Mouse (Mus musculus): Measurements from ENCODE around the gene Catspere2. TPM values are rescaled to one million over a fixed set of nuclear protein-coding genes. Genes with fewer than 3 reads are reported as not detected.
A peak's percentile ranks its signal among the peaks of the same experiment; 100 is the strongest.
"Not testable (repeated sequence)": the region's sequence is repeated elsewhere in the genome, so short reads cannot be mapped to it uniquely, and the experiment has no call there.

Catspere2 gene
- polyA plus RNA-seq (2012; fragmentation: generic; extraction: Trizol), result 0.05 TPM
- long read RNA-seq, experiment 1, result 0 reads
- long read RNA-seq, experiment 2, partial matches to known transcripts, result 0 of 2 reads
- long read RNA-seq, experiment 2, other reads (novel, unspliced or antisense), result 2 of 2 reads

DNA sequence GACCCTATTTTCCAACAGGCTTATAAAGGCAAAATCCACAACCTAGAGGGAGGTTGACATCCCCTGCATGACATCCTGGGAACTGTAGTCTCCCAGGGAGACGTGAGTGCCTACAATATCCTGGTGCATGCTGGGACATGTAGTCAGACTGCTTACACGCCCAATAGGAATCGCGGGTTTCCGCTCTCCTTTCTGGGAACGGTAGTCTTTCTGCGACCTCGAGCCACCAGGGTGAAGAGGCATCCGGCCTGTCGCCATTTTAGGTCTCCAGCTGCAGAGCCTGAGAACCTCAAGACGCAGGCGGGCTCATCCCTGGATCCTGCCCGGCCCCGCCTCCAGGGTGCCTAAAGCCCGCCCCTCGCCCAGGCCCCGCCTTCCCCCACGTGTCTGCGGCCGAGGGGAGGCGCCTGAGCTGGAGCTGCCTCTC, at the start of gene Catspere2:
Gene Catspere2 (plus strand): TSS at position 400 of the 427 bp plus-strand sequence.
- not testable (repeated sequence) for H3K27me3 ChIP-seq (ENCODE audit: control insufficient read depth, insufficient read depth, insufficient read length); H3K79me3 ChIP-seq (ENCODE audit: low read depth); H3K79me2 ChIP-seq (ENCODE audit: control insufficient read depth, insufficient read depth); H3K36me3 ChIP-seq (ENCODE audit: control insufficient read depth, insufficient read depth)
- Histone ChIP-seq H3ac (ENCODE audit: control insufficient read depth, insufficient read length, low read depth) (peak within 1 kb of the TSS; percentile 38), H3K4me3 (ENCODE audit: insufficient read depth, poor library complexity, severe bottlenecking) (peak within 1 kb of the TSS; percentile 32)

DNA sequence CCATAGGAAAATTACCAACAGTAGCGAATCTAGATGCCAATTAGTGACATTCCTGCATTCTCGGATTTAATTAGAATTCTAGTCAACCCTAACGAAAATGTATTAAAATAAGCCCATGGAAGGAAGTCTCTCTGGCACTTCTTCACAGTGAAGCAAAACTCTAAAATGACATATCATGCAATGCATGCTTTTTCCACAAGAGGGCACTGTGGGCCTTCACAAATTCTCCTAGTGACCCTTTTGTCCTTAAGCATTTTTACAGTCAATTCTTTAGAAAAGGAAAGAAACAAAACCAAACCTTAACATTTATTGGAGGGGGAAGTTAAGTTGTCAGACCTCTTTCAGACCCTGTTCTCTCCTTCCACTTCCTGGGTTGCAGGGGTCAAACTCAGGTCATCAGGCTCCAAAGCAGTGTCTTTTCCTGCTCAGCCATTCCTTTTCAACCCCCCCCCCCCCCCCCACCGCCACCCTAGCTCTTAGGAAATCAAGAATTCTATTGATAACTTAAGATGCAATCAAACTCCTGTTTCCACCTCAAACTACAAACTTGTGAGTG, 42.7 kb upstream of the Catspere2 start:
- not testable (repeated sequence) for H3ac ChIP-seq (ENCODE audit: control insufficient read depth, insufficient read length, low read depth); H3K79me3 ChIP-seq (ENCODE audit: low read depth); H3K4me3 ChIP-seq (ENCODE audit: insufficient read depth, poor library complexity, severe bottlenecking); H3K36me3 ChIP-seq (ENCODE audit: control insufficient read depth, insufficient read depth); H3K27me3 ChIP-seq (ENCODE audit: control insufficient read depth, insufficient read depth, insufficient read length); H3K79me2 ChIP-seq (ENCODE audit: control insufficient read depth, insufficient read depth)

DNA sequence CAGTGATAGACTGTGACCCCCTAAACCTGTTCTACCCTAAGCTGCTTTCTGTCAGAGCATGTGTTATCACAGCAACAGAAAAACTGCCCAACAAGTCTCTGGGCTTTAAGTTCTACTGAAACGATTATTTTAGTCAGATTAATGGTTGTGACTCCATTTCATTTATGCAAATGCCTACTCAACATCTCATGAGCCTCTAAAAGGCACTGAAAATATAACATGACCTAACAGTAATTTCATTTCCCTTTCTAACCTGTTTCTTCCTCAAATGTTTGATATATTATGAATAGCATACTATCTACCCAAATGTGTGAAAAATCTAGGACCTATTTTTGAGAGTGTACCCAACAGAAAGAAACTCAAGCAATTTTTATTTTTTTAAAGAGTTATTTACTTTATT, 1.9 kb upstream of the Catspere2 start:
- Histone ChIP-seq H3ac (ENCODE audit: control insufficient read depth, insufficient read length, low read depth) (no peak overlapping the region), H3K36me3 (ENCODE audit: control insufficient read depth, insufficient read depth) (no peaks in the 10 kb centered on the region), H3K79me3 (ENCODE audit: low read depth) (no peaks in the 10 kb centered on the region), H3K4me3 (ENCODE audit: insufficient read depth, poor library complexity, severe bottlenecking) (no peak overlapping the region), H3K79me2 (ENCODE audit: control insufficient read depth, insufficient read depth) (no peaks in the 10 kb centered on the region), H3K27me3 (ENCODE audit: control insufficient read depth, insufficient read depth, insufficient read length) (no peaks in the 10 kb centered on the region)
- no peak for TF ChIP-seq CEBPB (IDR thresholded peaks at IDR 0.05; ENCODE audit: low read depth)
- TF ChIP-seq MAX (IDR thresholded peaks at IDR 0.05), result no peak
- no peak for TF ChIP-seq MYOD1 (IDR thresholded peaks at IDR 0.05; ENCODE audit: control insufficient read depth, insufficient read length, low read depth)
- no peak for TF ChIP-seq FOSL1 (IDR thresholded peaks at IDR 0.05; ENCODE audit: insufficient read depth, low read length, poor library complexity, severe bottlenecking)
- TF ChIP-seq USF1 (IDR thresholded peaks at IDR 0.05; ENCODE audit: low read depth), result no peak
- TF ChIP-seq MYOG (IDR thresholded peaks at IDR 0.05; ENCODE audit: control insufficient read depth, extremely low read depth, insufficient read length), result no peak
- no peak for TF ChIP-seq CTCF (IDR thresholded peaks at IDR 0.05; ENCODE audit: control insufficient read depth, insufficient read depth, insufficient read length)

DNA sequence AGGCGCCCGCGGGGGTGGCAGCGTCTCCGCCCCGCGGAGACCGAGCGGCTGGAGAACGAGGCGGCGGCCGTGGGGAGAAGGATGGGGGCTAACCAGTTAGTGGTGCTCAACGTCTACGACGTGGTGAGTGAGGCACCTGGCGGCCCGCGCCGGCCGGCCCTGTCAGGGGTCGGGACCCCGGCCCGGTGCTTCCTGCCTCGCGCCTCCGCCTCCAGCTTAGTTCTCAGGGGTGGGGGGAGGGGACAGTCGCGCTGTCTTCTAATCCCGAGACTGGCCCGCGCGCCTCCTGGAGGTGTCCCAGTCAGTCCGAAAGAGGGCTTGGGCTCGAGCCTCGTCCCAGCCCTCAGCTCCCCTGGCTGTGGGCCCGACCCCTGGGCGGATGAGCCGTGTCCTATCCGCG, 359 bp downstream of the Catspere2 start:
- Histone ChIP-seq H3K4me3 (ENCODE audit: insufficient read depth, poor library complexity, severe bottlenecking) (peak overlapping the region; percentile 32), H3ac (ENCODE audit: control insufficient read depth, insufficient read length, low read depth) (peak overlapping the region; percentile 38)
- H3K79me3 ChIP-seq (ENCODE audit: low read depth); H3K27me3 ChIP-seq (ENCODE audit: control insufficient read depth, insufficient read depth, insufficient read length); H3K36me3 ChIP-seq (ENCODE audit: control insufficient read depth, insufficient read depth); H3K79me2 ChIP-seq (ENCODE audit: control insufficient read depth, insufficient read depth): not testable (repeated sequence)

DNA sequence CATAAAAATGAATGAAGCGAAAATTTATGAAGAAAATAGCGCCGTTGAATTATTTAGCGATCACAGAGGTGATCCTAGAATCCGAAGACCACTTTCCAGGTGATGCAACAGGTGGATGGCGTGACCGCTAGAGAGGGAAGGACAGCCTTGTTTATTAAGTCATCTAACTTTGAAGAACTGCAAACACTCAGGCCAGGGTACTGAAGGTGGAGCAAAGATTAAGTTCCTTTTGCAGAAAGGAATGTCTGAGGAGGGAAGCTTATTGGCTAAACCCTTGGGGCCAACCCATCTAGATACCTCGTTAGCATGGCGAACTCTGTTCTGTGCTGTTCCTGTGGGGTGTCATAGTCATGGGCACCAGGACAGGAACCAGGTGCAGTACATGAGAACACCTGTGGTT, 983 bp downstream of the Catspere2 start:
- no peak overlapping the region for H3K4me3 ChIP-seq (ENCODE audit: insufficient read depth, poor library complexity, severe bottlenecking)
- H3ac ChIP-seq (ENCODE audit: control insufficient read depth, insufficient read length, low read depth), result no peak overlapping the region
- no peak for TF ChIP-seq FOSL1 (IDR thresholded peaks at IDR 0.05; ENCODE audit: insufficient read depth, low read length, poor library complexity, severe bottlenecking)
- no peak for TF ChIP-seq USF1 (IDR thresholded peaks at IDR 0.05; ENCODE audit: low read depth)
- TF ChIP-seq MYOD1 (IDR thresholded peaks at IDR 0.05; ENCODE audit: control insufficient read depth, insufficient read length, low read depth), result no peak
- no peak for TF ChIP-seq CTCF (IDR thresholded peaks at IDR 0.05; ENCODE audit: control insufficient read depth, insufficient read depth, insufficient read length)
- no peak for TF ChIP-seq MYOG (IDR thresholded peaks at IDR 0.05; ENCODE audit: control insufficient read depth, extremely low read depth, insufficient read length)
- TF ChIP-seq CEBPB (IDR thresholded peaks at IDR 0.05; ENCODE audit: low read depth), result no peak
- no peak for TF ChIP-seq MAX (IDR thresholded peaks at IDR 0.05)
- H3K27me3 ChIP-seq (ENCODE audit: control insufficient read depth, insufficient read depth, insufficient read length), result no peaks in the 10 kb centered on the region
- H3K36me3 ChIP-seq (ENCODE audit: control insufficient read depth, insufficient read depth), result no peaks in the 10 kb centered on the region
- H3K79me2 ChIP-seq (ENCODE audit: control insufficient read depth, insufficient read depth), result no peaks in the 10 kb centered on the region
- H3K79me3 ChIP-seq (ENCODE audit: low read depth), result no peaks in the 10 kb centered on the region

DNA sequence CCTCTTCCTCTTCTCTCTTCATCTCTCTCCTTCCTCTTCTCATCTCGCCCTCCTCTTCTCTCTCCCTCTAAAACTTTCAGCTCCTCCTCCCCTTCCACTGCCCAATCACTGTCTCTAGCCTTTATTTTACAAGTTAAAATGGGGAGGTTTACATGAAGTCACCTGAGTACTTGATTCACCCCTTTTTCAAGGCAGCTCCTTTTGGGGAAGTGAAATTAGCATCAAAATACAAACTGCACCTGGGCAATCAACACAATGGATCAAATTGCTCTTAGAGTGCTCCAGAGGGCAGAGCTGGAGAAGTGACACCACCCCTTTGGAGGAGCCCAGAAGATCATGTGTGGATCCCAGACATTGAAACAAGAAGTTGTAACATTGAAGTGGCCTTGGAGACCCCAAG, 4.3 kb downstream of the Catspere2 start:
- H3K79me2 ChIP-seq (ENCODE audit: control insufficient read depth, insufficient read depth); H3K27me3 ChIP-seq (ENCODE audit: control insufficient read depth, insufficient read depth, insufficient read length): not testable (repeated sequence)

DNA sequence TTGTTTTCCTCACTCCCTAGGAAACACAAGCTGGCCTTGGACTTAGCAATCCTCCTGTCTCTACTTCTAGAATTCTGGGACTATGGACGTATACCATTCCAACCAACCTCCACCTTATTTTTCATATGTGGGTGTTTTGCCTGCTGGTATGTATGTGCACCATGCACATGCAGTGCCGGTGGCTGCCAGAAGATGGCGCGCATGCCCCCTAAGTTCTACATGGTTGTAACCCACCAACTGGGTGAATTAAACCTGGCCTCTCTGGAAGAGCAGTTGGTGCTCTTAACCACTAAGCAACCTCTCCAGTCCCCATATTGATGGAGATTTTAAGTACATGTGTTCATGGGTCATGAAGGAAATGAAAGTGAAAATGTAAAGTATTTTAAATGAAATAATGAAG, 89.6 kb downstream of the Catspere2 start:
- not testable (repeated sequence) for H3K79me2 ChIP-seq (ENCODE audit: control insufficient read depth, insufficient read depth)

More for the DNA sequence above, 4.3 kb downstream of the Catspere2 start:
- H3ac ChIP-seq (ENCODE audit: control insufficient read depth, insufficient read length, low read depth); H3K36me3 ChIP-seq (ENCODE audit: control insufficient read depth, insufficient read depth); H3K79me3 ChIP-seq (ENCODE audit: low read depth); H3K4me3 ChIP-seq (ENCODE audit: insufficient read depth, poor library complexity, severe bottlenecking): not testable (repeated sequence)

DNA sequence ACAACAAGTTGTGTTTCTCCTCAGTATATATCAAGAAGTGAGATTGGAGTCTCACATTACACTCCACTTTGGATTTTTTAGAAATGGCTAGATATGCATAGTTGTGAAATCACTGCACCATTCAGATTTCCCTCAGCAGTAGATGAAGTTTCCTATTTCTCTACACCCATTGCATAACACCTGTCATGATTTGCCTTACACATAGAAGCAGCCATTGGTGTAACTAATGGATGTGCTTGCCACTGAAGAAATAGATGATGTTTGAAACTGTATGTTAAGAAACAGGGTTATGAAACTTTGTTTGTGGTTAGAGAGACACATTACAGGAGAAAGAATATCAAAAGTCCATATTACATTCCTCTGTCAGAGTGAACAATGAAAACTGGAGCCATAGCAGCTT, 114.6 kb downstream of the Catspere2 start:
- not testable (repeated sequence) for H3K27me3 ChIP-seq (ENCODE audit: control insufficient read depth, insufficient read depth, insufficient read length); H3K4me3 ChIP-seq (ENCODE audit: insufficient read depth, poor library complexity, severe bottlenecking); H3K79me3 ChIP-seq (ENCODE audit: low read depth); H3K79me2 ChIP-seq (ENCODE audit: control insufficient read depth, insufficient read depth); H3ac ChIP-seq (ENCODE audit: control insufficient read depth, insufficient read length, low read depth); H3K36me3 ChIP-seq (ENCODE audit: control insufficient read depth, insufficient read depth)

More for the DNA sequence above, 89.6 kb downstream of the Catspere2 start:
- H3K79me3 ChIP-seq (ENCODE audit: low read depth); H3K36me3 ChIP-seq (ENCODE audit: control insufficient read depth, insufficient read depth); H3K27me3 ChIP-seq (ENCODE audit: control insufficient read depth, insufficient read depth, insufficient read length); H3K4me3 ChIP-seq (ENCODE audit: insufficient read depth, poor library complexity, severe bottlenecking); H3ac ChIP-seq (ENCODE audit: control insufficient read depth, insufficient read length, low read depth): not testable (repeated sequence)

DNA sequence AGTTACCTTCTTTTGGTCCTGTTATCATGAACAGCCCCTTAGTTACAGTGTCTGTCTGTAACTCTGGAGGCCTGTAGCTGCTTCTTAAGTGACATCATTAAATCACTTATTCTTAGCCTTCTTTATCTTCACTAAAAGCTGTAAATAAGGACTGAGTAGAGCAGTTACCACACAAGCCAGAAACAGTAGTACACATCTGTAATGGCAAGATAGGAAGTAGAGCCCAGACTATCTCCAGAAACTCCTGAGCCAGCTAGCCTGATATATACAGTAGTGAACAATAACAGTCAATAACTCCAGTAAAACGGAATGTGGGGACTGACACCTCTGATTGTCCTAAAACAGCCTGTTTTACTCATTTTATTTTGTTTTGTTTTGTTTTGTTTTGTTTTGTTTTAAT, 125.3 kb downstream of the Catspere2 start:
- not testable (repeated sequence) for H3K79me2 ChIP-seq (ENCODE audit: control insufficient read depth, insufficient read depth); H3ac ChIP-seq (ENCODE audit: control insufficient read depth, insufficient read length, low read depth); H3K36me3 ChIP-seq (ENCODE audit: control insufficient read depth, insufficient read depth); H3K27me3 ChIP-seq (ENCODE audit: control insufficient read depth, insufficient read depth, insufficient read length); H3K79me3 ChIP-seq (ENCODE audit: low read depth); H3K4me3 ChIP-seq (ENCODE audit: insufficient read depth, poor library complexity, severe bottlenecking)

DNA sequence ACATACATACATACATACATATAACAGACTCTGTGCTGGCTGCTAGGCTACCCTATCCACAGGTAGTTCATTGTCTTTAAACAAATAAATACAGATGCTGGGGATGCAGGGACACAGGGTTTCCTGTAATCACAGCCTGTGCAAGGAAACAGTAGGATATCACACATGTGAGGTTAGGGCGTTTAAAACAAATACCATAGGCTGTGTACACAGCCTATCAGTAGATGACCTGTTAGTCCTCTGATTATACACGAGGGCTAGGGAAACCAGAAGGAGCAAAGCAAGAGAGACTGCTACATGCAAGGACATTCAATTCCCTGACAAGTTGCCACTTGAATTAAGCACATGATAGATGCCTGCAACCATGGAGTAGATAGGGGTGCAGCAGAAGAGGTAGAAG, 139.0 kb downstream of the Catspere2 start:
- H3ac ChIP-seq (ENCODE audit: control insufficient read depth, insufficient read length, low read depth); H3K79me3 ChIP-seq (ENCODE audit: low read depth); H3K4me3 ChIP-seq (ENCODE audit: insufficient read depth, poor library complexity, severe bottlenecking); H3K36me3 ChIP-seq (ENCODE audit: control insufficient read depth, insufficient read depth); H3K27me3 ChIP-seq (ENCODE audit: control insufficient read depth, insufficient read depth, insufficient read length); H3K79me2 ChIP-seq (ENCODE audit: control insufficient read depth, insufficient read depth): not testable (repeated sequence)

Data from C2C12 (cell line).